Mouse (Mus musculus) lung, adult 2 months (tissue): ENCODE data around the gene Tbc1d12. TPM values are rescaled to one million over a fixed set of nuclear protein-coding genes. Genes with fewer than 3 reads are reported as not detected.
"Not testable (repeated sequence)": the region's sequence is repeated elsewhere in the genome, so short reads cannot be mapped to it uniquely, and the experiment has no call there.

Source experiments
- DNase-seq: peaks from one replicate; pipeline ENCODE4 v3.0.0; 2022
- H3K4me1 ChIP-seq: fragments of 200-500 bp; 2 replicates; pipeline ENCODE4 v1.6.1; 2011; ENCODE audit warnings: low read length; ENCODE audit not compliant: control insufficient read depth, insufficient read depth
- H3K4me3 ChIP-seq: fragments of 200-500 bp; replicated peaks from 2 replicates; pipeline ENCODE3; 2011; ENCODE audit warnings: low read depth, mild to moderate bottlenecking, control low read depth, low read length; ENCODE audit errors: extremely low read depth
- CTCF ChIP-seq: fragments of 200-500 bp; IDR thresholded peaks from 2 replicates; pipeline ENCODE4 v1.5.1; 2011; ENCODE audit warnings: mild to moderate bottlenecking, low read length, control low read depth; ENCODE audit not compliant: insufficient read depth
- POLR2A ChIP-seq: fragments of 200-500 bp; IDR thresholded peaks from 2 replicates; pipeline ENCODE4 v1.6.1; 2011; ENCODE audit warnings: low read depth, mild to moderate bottlenecking, control low read depth, low read length, borderline replicate concordance; ENCODE audit errors: extremely low read depth
- WGBS: fragments of 180-500 bp; shearing (Covaris S2); methylation state at CpG from one replicate; pipeline ENCODE4 v1.1.7; 2018; 5-methylcytosine and 5-hydroxymethylcytosine counted together
- polyA plus RNA-seq: library from polyadenylated mRNA; depleted of rRNA; stranded (reverse); fragments of >200 nt; gene quantifications from 2 replicates; pipeline ENCODE4 v1.2.3, GENCODE M21; 2012

The Tbc1d12 gene
- polyA plus RNA-seq, 1 experiment, result 3.5 TPM

GRCm38 (mm10) chr19:38833224-38833623, 3.2 kb upstream of the Tbc1d12 start:
- DNase-seq, result no peak
- Histone ChIP-seq H3K4me1 (no peaks in the 10 kb centered on the region), H3K4me3 (no peak overlapping the region)
- 30% methylated on average over 1 of the region's 1 CpGs for WGBS
- TF ChIP-seq POLR2A, result no peak
- no peak for TF ChIP-seq CTCF

- 16% methylated on average over 10 of the region's 10 CpGs for WGBS
- Histone ChIP-seq H3K4me1 (no peaks in the 10 kb centered on the region), H3K4me3 (peak overlapping the region; percentile 84)
- no peak for TF ChIP-seq CTCF
- TF ChIP-seq POLR2A, result no peak
- no peak for DNase-seq
These were observed 318 bp upstream of the Tbc1d12 start for GRCm38 (mm10) chr19:38836084-38836437.

- no peak for TF ChIP-seq CTCF
- no peak for TF ChIP-seq POLR2A
- WGBS, result under 1% methylated on average over 54 of the region's 54 CpGs
- peak; percentile 57 for DNase-seq
- H3K4me1 ChIP-seq, result no peaks in the 10 kb centered on the region
- peak overlapping the region; percentile 84 for H3K4me3 ChIP-seq
These were observed 827 bp downstream of the Tbc1d12 start for GRCm38 (mm10) chr19:38837171-38837641.

GRCm38 (mm10) chr19:38844817-38845216, 8.4 kb downstream of the Tbc1d12 start:
- WGBS, result 82% methylated on average over 5 of the region's 5 CpGs
- Histone ChIP-seq H3K4me1 (no peaks in the 10 kb centered on the region), H3K4me3 (no peak overlapping the region)
- TF ChIP-seq POLR2A (no peak), CTCF (no peak)
- DNase-seq, result no peak

GRCm38 (mm10) chr19:38846373-38846772, 10.0 kb downstream of the Tbc1d12 start:
- WGBS, result 63% methylated on average over 2 of the region's 2 CpGs
- no peak overlapping the region for H3K4me3 ChIP-seq
- no peak for DNase-seq
- H3K4me1 ChIP-seq, result no peaks in the 10 kb centered on the region
- TF ChIP-seq CTCF, result no peak
- TF ChIP-seq POLR2A, result no peak

GRCm38 (mm10) chr19:38858224-38858623, 21.8 kb downstream of the Tbc1d12 start:
- WGBS, result 96% methylated on average over 3 of the region's 3 CpGs
- peaks cover 2% of the 10 kb centered on the region; the same call in 1 of the 2 replicates for H3K4me1 ChIP-seq
- TF ChIP-seq POLR2A, result no peak
- no peak for DNase-seq
- no peak overlapping the region for H3K4me3 ChIP-seq

GRCm38 (mm10) chr19:38862523-38862922, 26.1 kb downstream of the Tbc1d12 start:
- no peak overlapping the region for H3K4me3 ChIP-seq
- 88% methylated on average over 6 of the region's 6 CpGs for WGBS
- no peaks in the 10 kb centered on the region for H3K4me1 ChIP-seq
- no peak for DNase-seq
- TF ChIP-seq CTCF, result no peak
- TF ChIP-seq POLR2A, result no peak

- H3K4me1 ChIP-seq, H3K4me3 ChIP-seq, DNase-seq: not testable (repeated sequence)
- WGBS, result 83% methylated on average over 4 of the region's 8 CpGs
These were observed 38.4 kb downstream of the Tbc1d12 start for GRCm38 (mm10) chr19:38874825-38875224.

GRCm38 (mm10) chr19:38880300-38880699, 43.9 kb downstream of the Tbc1d12 start:
- no peak for TF ChIP-seq POLR2A
- TF ChIP-seq CTCF, result no peak
- H3K4me1 ChIP-seq, result no peaks in the 10 kb centered on the region
- no peak overlapping the region for H3K4me3 ChIP-seq
- DNase-seq, result no peak

GRCm38 (mm10) chr19:38901146-38902135, 65.1 kb downstream of the Tbc1d12 start:
- no peak for TF ChIP-seq POLR2A
- TF ChIP-seq CTCF, result no peak
- Histone ChIP-seq H3K4me3 (no peak overlapping the region), H3K4me1 (no peaks in the 10 kb centered on the region)
- WGBS, result 51% methylated on average over 12 of the region's 12 CpGs
- no peak for DNase-seq
